Mouse (Mus musculus): ENCODE results near the gene Sorbs2.

DNA sequence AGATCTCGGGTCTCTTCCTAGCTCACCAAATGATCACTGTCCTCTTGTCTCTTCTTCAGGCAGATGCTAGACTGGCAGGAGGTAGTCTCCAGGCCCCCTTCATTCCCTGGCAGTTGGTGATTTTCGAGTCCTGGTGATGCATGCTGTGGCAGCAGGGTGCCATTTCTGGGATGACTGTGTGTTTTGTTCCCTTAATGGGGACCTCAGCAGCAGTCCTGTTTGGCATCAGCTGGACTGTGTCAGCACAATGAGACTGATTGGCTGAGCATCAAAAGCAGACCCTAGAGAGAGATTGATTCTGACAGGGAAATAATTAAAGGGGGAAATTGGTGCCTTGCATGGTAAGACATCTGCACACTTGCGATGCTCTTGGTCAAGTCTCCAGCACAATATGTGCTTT is 50.3 kb downstream of the Sorbs2 start:
- TF ChIP-seq CTCF (conservative IDR thresholded peaks at IDR 0.05; ENCODE audit: insufficient read depth, insufficient read length, low read depth, low read length) (no peak), POLR2A (IDR thresholded peaks at IDR 0.05; ENCODE audit: low read depth, low read length) (no peak)

Data from kidney, adult 2 months (tissue).